Mouse (Mus musculus) bone marrow, adult 2 months (tissue): ENCODE measurements around the gene Itgb2l. TPM values are rescaled to one million over a fixed set of nuclear protein-coding genes. Genes with fewer than 3 reads are reported as not detected.

Experiments used
- H3K27ac ChIP-seq: fragments of 200-500 bp; 2 replicates; pipeline ENCODE4 v1.5.1; 2012; ENCODE audit warnings: low read depth, mild to moderate bottlenecking, control low read depth, inconsistent platforms, low read length; ENCODE audit not compliant: control insufficient read depth, poor library complexity, insufficient read depth
- H3K4me1 ChIP-seq: fragments of 200-500 bp; 2 replicates; pipeline ENCODE4 v1.6.1; 2011; ENCODE audit warnings: low read length; ENCODE audit not compliant: control insufficient read depth, insufficient read depth
- H3K4me3 ChIP-seq: fragments of 200-500 bp; replicated peaks from 2 replicates; pipeline ENCODE3; 2011; ENCODE audit warnings: mild to moderate bottlenecking, low read depth, low read length, control low read depth; ENCODE audit not compliant: control insufficient read depth
- CTCF ChIP-seq: fragments of 200-500 bp; IDR thresholded peaks from 2 replicates; pipeline ENCODE4 v1.5.1; 2011; ENCODE audit warnings: low read length, control low read depth; ENCODE audit not compliant: control insufficient read depth, insufficient read depth
- POLR2A ChIP-seq: fragments of 200-500 bp; IDR thresholded peaks from 2 replicates; pipeline ENCODE4 v1.6.1; 2011; ENCODE audit warnings: low read depth, mild to moderate bottlenecking, control low read depth, low read length, borderline replicate concordance; ENCODE audit not compliant: control insufficient read depth
- whole genome bisulfite sequencing: fragments of 180-500 bp; shearing (Covaris S2); methylation state at CpG from one replicate; pipeline ENCODE4 v1.1.7; 2018; 5-methylcytosine and 5-hydroxymethylcytosine counted together
- polyA plus RNA-seq: library from polyadenylated mRNA; stranded (reverse); fragments of >200 nt; gene quantifications from 2 replicates; pipeline ENCODE4 v1.2.4, GENCODE M21; 2011; ENCODE audit warnings: low replicate concordance; ENCODE audit not compliant: missing spikeins, insufficient read depth, insufficient read length

The Itgb2l gene
- polyA plus RNA-seq, 1 experiment, result 48.7 TPM

DNA sequence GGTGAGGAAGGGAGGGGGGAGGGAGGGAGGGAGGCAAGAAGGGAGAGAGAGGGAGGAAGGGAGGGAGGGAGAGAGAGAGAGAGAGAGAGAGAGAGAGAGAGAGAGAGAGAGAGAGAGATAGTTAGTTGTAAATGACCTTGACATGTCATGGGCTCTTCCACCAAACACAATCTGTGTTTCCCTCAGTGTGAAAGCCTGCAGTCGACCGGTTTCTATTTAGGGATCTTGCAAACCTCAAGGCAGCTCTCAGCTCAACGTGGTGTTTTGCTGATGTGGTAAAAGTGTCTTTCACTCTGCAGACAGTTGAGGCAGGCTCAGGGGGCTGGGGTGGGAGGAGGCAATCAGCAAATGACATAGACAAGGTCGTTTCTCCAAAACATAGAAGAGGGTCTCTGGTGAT, 37.1 kb downstream of the Itgb2l start:
- Histone ChIP-seq H3K4me1 (no peaks in the 10 kb centered on the region), H3K27ac (no peak overlapping the region), H3K4me3 (no peak overlapping the region)
- 42% methylated on average over 4 of the region's 4 CpGs for WGBS
- TF ChIP-seq POLR2A, result no peak
- TF ChIP-seq CTCF, result no peak

DNA sequence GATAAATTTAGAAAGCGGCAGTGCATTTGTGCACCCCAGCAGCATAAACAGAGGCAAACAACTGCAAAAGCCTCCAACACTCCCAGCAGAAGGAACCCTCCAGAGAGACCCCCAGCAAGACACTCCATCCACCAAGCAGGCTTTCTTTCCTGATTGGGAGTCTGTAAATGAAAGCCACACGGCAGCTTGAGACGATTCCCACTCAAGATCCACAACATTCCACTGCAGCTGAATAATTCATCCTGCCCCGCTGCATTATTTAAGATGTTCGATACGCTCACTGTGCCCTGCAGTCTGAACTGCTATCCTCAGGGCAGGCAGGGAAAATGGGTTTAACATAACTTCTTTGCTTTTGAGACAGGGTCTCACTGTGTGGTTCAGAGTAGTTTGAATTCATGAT, 41.1 kb downstream of the Itgb2l start:
- no peaks in the 10 kb centered on the region for H3K4me1 ChIP-seq
- H3K4me3 ChIP-seq, result no peak overlapping the region
- TF ChIP-seq POLR2A (no peak), CTCF (no peak)
- WGBS, result 87% methylated on average over 6 of the region's 6 CpGs
- H3K27ac ChIP-seq, result no peak overlapping the region

GRCm38 (mm10) chr16:96400046-96400445, 43.4 kb downstream of the Itgb2l start:
- no peak for TF ChIP-seq POLR2A
- TF ChIP-seq CTCF, result no peak
- H3K27ac ChIP-seq, result no peak overlapping the region
- no peak overlapping the region for H3K4me3 ChIP-seq
- 65% methylated on average over 4 of the region's 4 CpGs for WGBS
- no peaks in the 10 kb centered on the region for H3K4me1 ChIP-seq

GRCm38 (mm10) chr16:96398806-96399205, 44.6 kb downstream of the Itgb2l start:
- Histone ChIP-seq H3K4me1 (no peaks in the 10 kb centered on the region), H3K27ac (no peak overlapping the region), H3K4me3 (no peak overlapping the region)
- WGBS, result 81% methylated on average over 3 of the region's 3 CpGs
- no peak for TF ChIP-seq POLR2A
- TF ChIP-seq CTCF, result no peak

GRCm38 (mm10) chr16:96396013-96396650, 47.3 kb downstream of the Itgb2l start:
- TF ChIP-seq POLR2A (no peak), CTCF (no peak)
- WGBS, result 68% methylated on average over 9 of the region's 9 CpGs
- H3K27ac ChIP-seq, result no peak overlapping the region
- no peaks in the 10 kb centered on the region for H3K4me1 ChIP-seq
- no peak overlapping the region for H3K4me3 ChIP-seq

DNA sequence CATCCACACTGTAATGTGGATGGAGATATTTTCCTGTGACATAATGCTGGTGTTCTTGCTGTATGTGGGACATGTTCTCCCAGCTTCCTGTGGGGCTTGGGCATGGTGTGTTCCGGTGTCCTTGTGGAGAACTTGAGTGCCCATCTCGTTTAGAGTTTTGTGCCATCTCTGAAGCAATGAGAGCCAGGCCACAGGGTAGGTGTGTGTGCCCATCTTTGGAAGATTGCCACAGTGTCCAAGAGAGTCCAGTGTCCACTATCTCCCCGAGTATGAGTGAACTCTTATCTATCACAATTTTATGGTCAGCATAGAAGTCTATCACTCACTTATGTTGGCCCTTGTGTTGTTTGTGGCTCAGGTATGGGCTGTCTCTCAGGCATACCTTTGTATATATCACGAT, 47.9 kb downstream of the Itgb2l start:
- no peaks in the 10 kb centered on the region for H3K4me1 ChIP-seq
- no peak for TF ChIP-seq CTCF
- no peak for TF ChIP-seq POLR2A
- no peak overlapping the region for H3K27ac ChIP-seq
- no peak overlapping the region for H3K4me3 ChIP-seq
- WGBS, result 71% methylated on average over 4 of the region's 4 CpGs

- Histone ChIP-seq H3K4me1 (no peaks in the 10 kb centered on the region), H3K27ac (no peak overlapping the region), H3K4me3 (no peak overlapping the region)
- no peak for TF ChIP-seq CTCF
- no peak for TF ChIP-seq POLR2A
Measured at GRCm38 (mm10) chr16:96391070-96391469, 52.3 kb downstream of the Itgb2l start.

DNA sequence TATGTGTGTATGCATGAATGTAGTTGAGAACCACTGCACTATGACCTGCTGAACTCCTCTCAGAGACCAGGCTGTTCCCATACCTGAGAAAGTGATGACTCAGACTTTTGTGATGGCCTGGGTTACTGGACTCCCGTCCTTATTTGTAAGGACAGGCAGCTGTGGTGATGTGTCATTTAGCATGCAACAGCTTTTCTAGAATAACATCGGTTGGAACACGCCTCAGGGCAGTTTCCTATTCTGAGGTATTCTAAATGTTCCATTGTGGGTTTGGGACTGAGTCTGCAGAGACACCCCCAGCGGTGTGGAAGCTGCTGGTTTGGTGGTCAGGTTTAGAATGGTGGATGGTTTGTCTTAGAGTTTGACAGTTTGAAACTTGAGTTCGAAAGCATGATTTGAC, 54.9 kb downstream of the Itgb2l start:
- H3K4me1 ChIP-seq, result no peaks in the 10 kb centered on the region
- no peak overlapping the region for H3K4me3 ChIP-seq
- no peak overlapping the region for H3K27ac ChIP-seq
- TF ChIP-seq POLR2A, result no peak
- TF ChIP-seq CTCF, result no peak
- WGBS, result 56% methylated on average over 5 of the region's 5 CpGs
